Mouse (Mus musculus): ENCODE measurements at regions not wholly inside any gene's neighbourhood (a gene's known extent, or its start where the extent isn't known, plus 50 kb on each side); places are given as distances from the start of the nearest gene placed in this dataset.

GRCm38 (mm10) chr4:98206245-98206970 is 176.7 kb downstream of the Tm2d1 start:
- ATAC-seq (ENCODE audit: low FRiP score) (no peak), DNase-seq (ENCODE audit: low spot score) (no peak)
- Histone ChIP-seq H3K9ac (no peak overlapping the region), H3K36me3 (replicated peaks; ENCODE audit: control insufficient read depth, insufficient read depth) (no peaks in the 10 kb centered on the region), H3K27ac (no peak overlapping the region), H3K27me3 (ENCODE audit: control insufficient read depth, insufficient read depth, low read length) (no peaks in the 10 kb centered on the region), H3K4me1 (replicated peaks; ENCODE audit: control insufficient read depth, insufficient read depth, low read length) (no peaks in the 10 kb centered on the region), H3K4me3 (replicated peaks; ENCODE audit: low read length) (no peak overlapping the region), H3K9me3 (ENCODE audit: control insufficient read depth, low read length) (no peaks in the 10 kb centered on the region), H3K4me2 (replicated peaks) (no peak overlapping the region)
- 55% methylated on average over 6 of the region's 6 CpGs for WGBS

DNA sequence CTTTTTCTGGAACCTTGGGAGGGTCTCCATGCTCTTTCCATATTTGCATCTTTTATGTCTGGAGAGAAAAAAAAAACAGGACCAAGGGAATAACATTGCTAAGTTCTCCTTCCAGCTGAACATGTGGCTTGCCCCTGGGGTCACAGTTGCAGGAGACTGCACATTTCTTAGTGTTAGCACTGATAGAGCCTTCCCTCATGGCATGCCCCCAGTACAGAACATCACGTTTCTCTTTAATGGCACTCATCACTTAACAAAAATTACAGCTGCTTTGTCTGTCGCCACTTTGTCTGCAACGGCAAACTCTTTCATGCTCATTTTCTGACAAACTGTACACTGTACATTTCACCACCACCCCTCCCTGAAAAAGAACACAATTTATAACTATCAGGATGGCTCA is 180.0 kb downstream of the Tm2d1 start:
- 83% methylated on average over 3 of the region's 3 CpGs for WGBS

DNA sequence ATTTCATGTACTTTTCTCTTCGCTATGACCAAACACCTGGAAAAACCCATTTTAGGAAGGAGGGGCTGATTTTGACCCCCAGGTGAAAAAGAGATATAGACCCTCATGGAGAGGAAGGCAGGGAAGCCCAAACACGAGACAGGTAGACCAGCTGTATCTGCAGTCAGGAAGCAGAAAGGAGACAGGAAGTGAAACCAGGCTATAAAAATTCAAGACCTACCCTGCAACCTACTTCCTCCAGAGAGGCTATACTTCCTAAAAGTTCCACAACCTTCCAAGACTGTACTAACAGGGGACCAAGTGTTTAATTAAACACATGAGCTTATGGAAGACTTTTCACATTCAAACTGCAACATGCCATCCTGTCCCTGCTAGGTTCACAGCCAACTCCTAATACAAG is 180.9 kb downstream of the Tm2d1 start:
- no peaks in the 10 kb centered on the region for H3K4me1 ChIP-seq (replicated peaks; ENCODE audit: control insufficient read depth, insufficient read depth, low read length)
- H3K9me3 ChIP-seq (ENCODE audit: control insufficient read depth, low read length), result no peaks in the 10 kb centered on the region
- 88% methylated on average over 2 of the region's 2 CpGs for WGBS
- ATAC-seq (ENCODE audit: low FRiP score) (no peak), DNase-seq (ENCODE audit: low spot score) (no peak)
- H3K27ac ChIP-seq, result no peak overlapping the region
- no peak overlapping the region for H3K9ac ChIP-seq
- no peaks in the 10 kb centered on the region for H3K36me3 ChIP-seq (replicated peaks; ENCODE audit: control insufficient read depth, insufficient read depth)
- H3K27me3 ChIP-seq (ENCODE audit: control insufficient read depth, insufficient read depth, low read length), result no peaks in the 10 kb centered on the region
- no peak overlapping the region for H3K4me3 ChIP-seq (replicated peaks; ENCODE audit: low read length)
- no peak overlapping the region for H3K4me2 ChIP-seq (replicated peaks)

More for the DNA sequence above, 180.0 kb downstream of the Tm2d1 start:
- Histone ChIP-seq H3K9me3 (ENCODE audit: control insufficient read depth, low read length) (no peaks in the 10 kb centered on the region), H3K27me3 (ENCODE audit: control insufficient read depth, insufficient read depth, low read length) (no peaks in the 10 kb centered on the region), H3K36me3 (replicated peaks; ENCODE audit: control insufficient read depth, insufficient read depth) (no peaks in the 10 kb centered on the region), H3K27ac (no peak overlapping the region), H3K4me2 (replicated peaks) (no peak overlapping the region), H3K4me1 (replicated peaks; ENCODE audit: control insufficient read depth, insufficient read depth, low read length) (no peaks in the 10 kb centered on the region), H3K4me3 (replicated peaks; ENCODE audit: low read length) (no peak overlapping the region), H3K9ac (no peak overlapping the region)
- ATAC-seq (ENCODE audit: low FRiP score) (no peak), DNase-seq (ENCODE audit: low spot score) (no peak)

- Histone ChIP-seq H3K36me3 (replicated peaks; ENCODE audit: control insufficient read depth, insufficient read depth) (no peaks in the 10 kb centered on the region), H3K27ac (no peak overlapping the region), H3K4me3 (replicated peaks; ENCODE audit: low read length) (no peak overlapping the region), H3K4me1 (replicated peaks; ENCODE audit: control insufficient read depth, insufficient read depth, low read length) (no peaks in the 10 kb centered on the region), H3K9ac (no peak overlapping the region), H3K27me3 (ENCODE audit: control insufficient read depth, insufficient read depth, low read length) (no peaks in the 10 kb centered on the region), H3K9me3 (ENCODE audit: control insufficient read depth, low read length) (no peaks in the 10 kb centered on the region), H3K4me2 (replicated peaks) (no peak overlapping the region)
- ATAC-seq (ENCODE audit: low FRiP score), result no peak
- WGBS, result 90% methylated on average over 3 of the region's 3 CpGs
- DNase-seq (ENCODE audit: low spot score), result no peak
These were observed 182.0 kb downstream of the Tm2d1 start for GRCm38 (mm10) chr4:98201102-98201501.

DNA sequence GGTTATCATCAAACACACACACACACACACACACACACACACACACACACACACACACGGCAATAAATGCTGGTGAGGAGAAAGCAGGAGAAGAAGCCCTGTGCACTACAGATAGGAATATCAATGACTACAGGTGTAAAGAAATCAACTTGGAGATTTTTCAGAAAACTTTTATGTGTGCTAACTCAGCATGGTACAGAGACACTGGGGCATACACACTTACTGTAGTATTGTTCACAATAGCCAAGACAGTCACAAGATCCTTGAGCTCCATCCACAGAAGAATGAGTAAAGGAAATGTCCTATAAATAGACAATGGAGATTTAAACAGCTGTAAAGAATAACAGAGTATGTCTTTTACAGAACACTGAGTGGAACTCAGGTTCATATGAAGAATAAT is 182.4 kb downstream of the Tm2d1 start:
- Histone ChIP-seq H3K4me1 (replicated peaks; ENCODE audit: control insufficient read depth, insufficient read depth, low read length) (no peaks in the 10 kb centered on the region), H3K4me3 (replicated peaks; ENCODE audit: low read length) (no peak overlapping the region), H3K9ac (no peak overlapping the region), H3K9me3 (ENCODE audit: control insufficient read depth, low read length) (no peaks in the 10 kb centered on the region), H3K4me2 (replicated peaks) (no peak overlapping the region), H3K36me3 (replicated peaks; ENCODE audit: control insufficient read depth, insufficient read depth) (no peaks in the 10 kb centered on the region), H3K27me3 (ENCODE audit: control insufficient read depth, insufficient read depth, low read length) (no peaks in the 10 kb centered on the region), H3K27ac (no peak overlapping the region)
- DNase-seq (ENCODE audit: low spot score) (no peak), ATAC-seq (ENCODE audit: low FRiP score) (no peak)
- WGBS, result 93% methylated on average over 1 of the region's 1 CpGs

- H3K27me3 ChIP-seq (ENCODE audit: control insufficient read depth, insufficient read depth, low read length), result no peaks in the 10 kb centered on the region
- no peak overlapping the region for H3K27ac ChIP-seq
- H3K36me3 ChIP-seq (replicated peaks; ENCODE audit: control insufficient read depth, insufficient read depth), result no peaks in the 10 kb centered on the region
- ATAC-seq (ENCODE audit: low FRiP score) (no peak), DNase-seq (ENCODE audit: low spot score) (no peak)
- H3K4me1 ChIP-seq (replicated peaks; ENCODE audit: control insufficient read depth, insufficient read depth, low read length), result no peaks in the 10 kb centered on the region
- H3K9ac ChIP-seq, result no peak overlapping the region
- no peak overlapping the region for H3K4me2 ChIP-seq (replicated peaks)
- 95% methylated on average over 3 of the region's 3 CpGs for WGBS
- H3K9me3 ChIP-seq (ENCODE audit: control insufficient read depth, low read length), result no peaks in the 10 kb centered on the region
- H3K4me3 ChIP-seq (replicated peaks; ENCODE audit: low read length), result no peak overlapping the region
These were observed 192.8 kb downstream of the Tm2d1 start for GRCm38 (mm10) chr4:98190318-98190717.

DNA sequence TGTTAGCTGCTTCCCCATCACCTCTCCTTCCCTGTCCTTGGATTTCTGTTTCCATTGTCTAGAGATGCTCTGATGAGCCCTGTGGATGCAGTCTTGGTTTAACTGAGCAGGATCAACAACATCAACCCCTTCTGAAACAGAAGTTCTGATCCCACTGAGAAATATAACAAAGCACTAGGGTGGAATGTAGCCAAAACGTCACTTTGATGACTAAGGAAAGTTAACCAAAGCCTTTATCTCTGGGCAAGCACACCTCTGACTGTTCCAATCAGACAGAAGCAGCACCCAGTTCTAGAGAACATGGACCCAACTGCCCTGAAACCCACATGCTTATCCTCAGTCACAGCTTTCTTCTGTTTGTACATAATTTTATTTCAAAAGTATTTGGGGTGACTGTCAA is 193.2 kb downstream of the Tm2d1 start:
- Histone ChIP-seq H3K9ac (no peak overlapping the region), H3K27ac (no peak overlapping the region), H3K27me3 (ENCODE audit: control insufficient read depth, insufficient read depth, low read length) (no peaks in the 10 kb centered on the region), H3K4me2 (replicated peaks) (no peak overlapping the region), H3K4me1 (replicated peaks; ENCODE audit: control insufficient read depth, insufficient read depth, low read length) (no peaks in the 10 kb centered on the region), H3K4me3 (replicated peaks; ENCODE audit: low read length) (no peak overlapping the region), H3K36me3 (replicated peaks; ENCODE audit: control insufficient read depth, insufficient read depth) (no peaks in the 10 kb centered on the region), H3K9me3 (ENCODE audit: control insufficient read depth, low read length) (no peaks in the 10 kb centered on the region)
- WGBS, result 59% methylated on average over 1 of the region's 1 CpGs
- DNase-seq (ENCODE audit: low spot score), result no peak
- ATAC-seq (ENCODE audit: low FRiP score), result no peak

GRCm38 (mm10) chr4:98188944-98189343 is 194.2 kb downstream of the Tm2d1 start:
- ATAC-seq (ENCODE audit: low FRiP score), result no peak
- H3K9me3 ChIP-seq (ENCODE audit: control insufficient read depth, low read length), result no peaks in the 10 kb centered on the region
- no peak overlapping the region for H3K9ac ChIP-seq
- 73% methylated on average over 7 of the region's 7 CpGs for WGBS
- H3K36me3 ChIP-seq (replicated peaks; ENCODE audit: control insufficient read depth, insufficient read depth), result no peaks in the 10 kb centered on the region
- no peak for DNase-seq (ENCODE audit: low spot score)
- H3K4me1 ChIP-seq (replicated peaks; ENCODE audit: control insufficient read depth, insufficient read depth, low read length), result no peaks in the 10 kb centered on the region
- H3K27ac ChIP-seq, result no peak overlapping the region
- H3K27me3 ChIP-seq (ENCODE audit: control insufficient read depth, insufficient read depth, low read length), result no peaks in the 10 kb centered on the region
- no peak overlapping the region for H3K4me2 ChIP-seq (replicated peaks)
- no peak overlapping the region for H3K4me3 ChIP-seq (replicated peaks; ENCODE audit: low read length)

GRCm38 (mm10) chr4:98187038-98187437 is 196.1 kb downstream of the Tm2d1 start:
- no peak overlapping the region for H3K4me3 ChIP-seq (replicated peaks; ENCODE audit: low read length)
- no peak for DNase-seq (ENCODE audit: low spot score)
- no peaks in the 10 kb centered on the region for H3K36me3 ChIP-seq (replicated peaks; ENCODE audit: control insufficient read depth, insufficient read depth)
- H3K27me3 ChIP-seq (ENCODE audit: control insufficient read depth, insufficient read depth, low read length), result no peaks in the 10 kb centered on the region
- no peak overlapping the region for H3K9ac ChIP-seq
- 98% methylated on average over 2 of the region's 2 CpGs for WGBS
- H3K27ac ChIP-seq, result no peak overlapping the region
- no peaks in the 10 kb centered on the region for H3K4me1 ChIP-seq (replicated peaks; ENCODE audit: control insufficient read depth, insufficient read depth, low read length)
- H3K9me3 ChIP-seq (ENCODE audit: control insufficient read depth, low read length), result no peaks in the 10 kb centered on the region
- H3K4me2 ChIP-seq (replicated peaks), result no peak overlapping the region
- no peak for ATAC-seq (ENCODE audit: low FRiP score)

- no peak overlapping the region for H3K9ac ChIP-seq
- DNase-seq (ENCODE audit: low spot score) (peak; percentile 65), ATAC-seq (ENCODE audit: low FRiP score) (0 out of 2 replicates have a peak, but pooled peaks have one; percentile 43)
- 0 out of 2 replicates have a peak, but pooled peaks cover 14% of the 10 kb centered on the region for H3K4me1 ChIP-seq (replicated peaks; ENCODE audit: control insufficient read depth, insufficient read depth, low read length)
- 33% methylated on average over 4 of the region's 4 CpGs for WGBS
- no peak overlapping the region for H3K4me2 ChIP-seq (replicated peaks)
- H3K27me3 ChIP-seq (ENCODE audit: control insufficient read depth, insufficient read depth, low read length), result no peaks in the 10 kb centered on the region
- H3K9me3 ChIP-seq (ENCODE audit: control insufficient read depth, low read length), result no peaks in the 10 kb centered on the region
- no peak overlapping the region for H3K4me3 ChIP-seq (replicated peaks; ENCODE audit: low read length)
- peak overlapping the region; percentile 23; the same call in 1 of the 2 replicates for H3K27ac ChIP-seq
- H3K36me3 ChIP-seq (replicated peaks; ENCODE audit: control insufficient read depth, insufficient read depth), result no peaks in the 10 kb centered on the region
These were observed 201.1 kb downstream of the Tm2d1 start for GRCm38 (mm10) chr4:98182053-98182355.
